Mouse (Mus musculus): ENCODE data around the gene Asgr1.
"Not testable (repeated sequence)": the region's sequence is repeated elsewhere in the genome, so short reads cannot be mapped to it uniquely, and the experiment has no call there.

Gene Asgr1

DNA sequence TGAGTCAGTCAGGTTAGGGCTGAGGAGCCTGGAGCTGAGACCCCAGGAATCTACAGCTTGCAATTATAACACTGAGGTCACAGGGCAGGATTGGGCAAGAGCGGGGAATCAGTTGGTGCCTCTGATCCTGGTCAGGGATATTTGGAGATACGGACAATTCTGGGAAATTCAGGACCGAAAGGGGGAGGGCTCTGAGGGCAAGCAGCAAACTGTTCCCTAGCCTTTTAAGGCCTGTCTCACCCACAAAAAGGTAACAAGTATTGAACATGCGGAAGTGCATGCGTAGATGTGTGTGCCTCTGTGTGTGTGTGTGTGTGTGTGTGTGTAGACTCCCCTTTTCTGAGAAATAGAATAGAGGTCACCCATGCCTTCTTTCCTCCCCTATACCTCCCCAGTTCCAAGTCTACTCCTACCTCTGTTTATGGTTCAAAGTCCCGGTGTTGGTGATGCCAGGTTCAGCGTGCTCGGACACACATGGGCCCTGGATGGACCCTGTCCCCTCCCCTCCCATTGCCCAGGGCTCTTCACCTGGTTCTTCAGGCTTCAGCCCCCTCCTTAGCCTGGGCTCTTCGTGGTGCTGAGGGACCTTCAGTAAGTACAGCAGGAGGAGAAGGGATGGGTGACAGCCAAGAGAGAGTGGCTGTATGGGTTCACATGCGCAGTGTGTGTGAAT lies at the start of gene Asgr1:
Asgr1 (plus strand) TSS at position 188 of the 673 bp plus-strand sequence.
- no peak for DNase-seq (ENCODE audit: low read depth, low spot score)

DNA sequence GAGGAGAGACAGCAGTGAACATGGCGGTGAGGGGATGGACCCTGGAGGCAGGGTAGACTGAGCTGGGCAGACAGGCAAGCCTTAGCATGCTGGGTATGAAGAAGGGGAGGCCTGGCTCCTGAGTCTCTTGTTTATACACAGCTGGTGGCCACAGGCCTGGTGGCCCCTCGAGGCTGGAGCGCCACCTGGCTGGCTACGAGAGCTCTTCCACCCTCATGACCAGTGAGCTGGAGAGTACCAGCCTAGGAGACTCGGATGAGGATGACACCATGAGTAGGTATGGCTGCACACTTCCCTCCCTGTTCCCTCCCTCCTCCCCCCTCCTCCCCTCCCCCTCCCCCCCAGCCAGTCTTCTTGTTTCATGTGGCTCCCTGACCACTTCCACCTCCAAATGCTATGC lies 48.4 kb upstream of the Asgr1 start:
- no peak for DNase-seq (ENCODE audit: low read depth, low spot score)

DNA sequence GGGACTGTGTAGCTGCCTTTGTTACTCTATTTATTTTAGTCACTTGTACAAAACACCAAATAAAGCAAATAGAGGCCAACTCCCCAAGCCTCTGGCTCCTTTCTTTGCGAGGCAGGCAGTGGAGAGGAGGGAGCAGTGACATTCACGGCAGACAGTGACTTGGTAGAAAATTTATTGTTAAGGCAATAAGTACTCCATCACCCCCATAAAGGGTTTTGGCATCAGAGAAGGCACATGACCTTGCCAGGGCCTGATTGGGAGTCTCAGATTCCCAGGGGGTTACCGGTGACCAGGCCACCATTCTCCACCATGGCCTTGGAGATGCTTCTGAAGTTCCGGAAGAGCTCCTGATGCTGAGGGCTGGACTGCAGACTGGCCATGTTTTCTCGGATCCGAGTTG lies 43.9 kb upstream of the Asgr1 start:
- DNase-seq (ENCODE audit: low read depth, low spot score), result no peak

DNA sequence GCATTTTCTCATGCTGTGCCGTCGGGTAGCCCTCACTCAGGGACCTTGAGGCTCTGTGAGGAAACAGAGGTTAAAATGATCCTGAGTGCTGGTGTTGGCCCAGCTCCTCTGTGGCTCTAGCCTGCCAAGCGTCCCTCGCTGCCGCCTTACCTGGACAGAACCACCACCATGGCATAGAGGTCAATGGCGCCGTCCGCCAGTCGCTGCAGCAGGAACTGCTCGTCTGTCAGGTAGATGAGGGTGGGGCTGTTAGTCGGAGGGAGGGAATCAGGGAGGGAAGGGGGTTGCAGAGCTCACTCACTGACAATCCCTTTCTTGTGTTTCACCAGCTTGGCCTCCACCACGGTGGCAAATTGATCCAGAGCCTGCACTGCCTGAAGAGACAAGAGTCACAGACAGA lies 43.3 kb upstream of the Asgr1 start:
- no peak for DNase-seq (ENCODE audit: low read depth, low spot score)

DNA sequence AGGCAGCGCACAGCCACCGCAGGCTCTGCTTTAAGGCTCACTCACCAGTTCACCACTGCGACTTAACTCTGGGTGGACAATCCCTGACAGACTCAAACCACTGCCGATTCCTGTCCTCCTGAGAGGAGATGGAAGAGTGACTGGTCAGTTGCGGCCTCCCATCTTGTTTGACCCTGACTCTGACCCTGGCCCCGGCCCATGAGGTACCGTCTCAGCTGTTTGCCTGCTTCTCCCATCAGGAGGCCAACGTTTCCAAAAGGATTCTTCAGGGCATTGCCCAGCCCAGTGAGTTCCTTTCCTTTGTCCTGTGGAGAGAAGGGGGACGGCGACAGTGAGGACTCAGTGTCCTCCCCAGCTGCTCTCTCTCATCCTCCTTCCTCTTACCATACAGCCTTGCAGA lies 42.9 kb upstream of the Asgr1 start:
- DNase-seq (ENCODE audit: low read depth, low spot score), result no peak

DNA sequence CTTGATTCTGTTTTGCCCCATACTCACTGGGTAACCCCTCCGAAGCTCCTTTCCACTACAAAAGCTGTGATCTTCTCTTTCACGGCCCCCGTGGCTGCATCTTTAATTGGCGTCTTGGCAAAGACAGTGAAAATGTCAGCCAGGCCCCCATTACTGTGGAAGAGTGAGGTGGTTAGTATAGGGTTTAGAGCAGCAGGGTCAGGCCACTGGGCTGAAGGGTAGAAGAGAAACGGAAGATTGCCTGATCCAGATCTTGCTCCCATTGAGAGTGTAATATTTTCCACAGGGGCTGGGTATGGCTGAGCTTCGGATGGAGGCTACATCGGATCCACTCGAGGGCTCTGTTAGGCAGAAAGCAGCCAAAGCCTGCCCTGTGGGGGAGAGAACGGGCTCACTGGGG lies 41.0 kb upstream of the Asgr1 start:
- DNase-seq (ENCODE audit: low read depth, low spot score), result no peak

DNA sequence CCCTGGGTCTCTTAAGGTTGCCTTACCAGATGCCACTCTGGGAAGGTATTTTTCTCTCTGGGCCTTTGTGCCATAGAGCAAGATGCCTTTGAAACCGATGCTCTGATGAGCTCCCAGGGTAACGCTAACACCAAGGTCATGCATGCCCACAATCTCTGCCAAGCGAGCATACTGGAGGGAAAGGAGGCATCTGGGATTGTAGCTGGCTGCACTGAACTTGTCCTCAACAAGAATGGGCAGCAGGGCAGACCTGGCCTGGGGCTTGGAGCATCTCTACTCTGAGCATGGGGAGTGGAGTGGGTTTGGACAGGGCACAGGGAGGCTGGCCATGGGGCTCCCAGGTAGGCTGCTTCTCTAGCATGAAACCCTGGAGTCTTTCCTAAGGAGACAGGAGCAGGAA lies 40.5 kb upstream of the Asgr1 start:
- no peak for DNase-seq (ENCODE audit: low read depth, low spot score)

DNA sequence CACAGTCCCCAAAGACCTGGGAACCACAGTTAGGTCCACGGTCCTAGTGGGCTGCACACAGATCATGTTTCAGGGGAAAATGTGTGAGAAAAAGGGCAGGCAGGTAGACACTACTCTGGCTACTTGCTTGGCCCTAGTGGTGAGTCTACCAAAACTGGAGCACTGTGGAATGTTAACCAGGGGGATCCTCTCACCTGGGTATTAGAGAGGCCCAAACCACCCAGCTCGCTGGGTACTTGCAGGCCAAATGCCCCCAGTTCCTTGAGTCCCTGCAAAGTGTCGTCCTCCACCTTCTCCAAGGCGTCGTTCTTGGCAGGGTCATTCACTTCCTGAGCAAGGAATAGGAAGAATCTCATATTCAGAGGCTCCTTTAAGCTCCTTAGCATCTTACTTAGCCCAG lies 39.8 kb upstream of the Asgr1 start:
- DNase-seq (ENCODE audit: low read depth, low spot score), result no peak

DNA sequence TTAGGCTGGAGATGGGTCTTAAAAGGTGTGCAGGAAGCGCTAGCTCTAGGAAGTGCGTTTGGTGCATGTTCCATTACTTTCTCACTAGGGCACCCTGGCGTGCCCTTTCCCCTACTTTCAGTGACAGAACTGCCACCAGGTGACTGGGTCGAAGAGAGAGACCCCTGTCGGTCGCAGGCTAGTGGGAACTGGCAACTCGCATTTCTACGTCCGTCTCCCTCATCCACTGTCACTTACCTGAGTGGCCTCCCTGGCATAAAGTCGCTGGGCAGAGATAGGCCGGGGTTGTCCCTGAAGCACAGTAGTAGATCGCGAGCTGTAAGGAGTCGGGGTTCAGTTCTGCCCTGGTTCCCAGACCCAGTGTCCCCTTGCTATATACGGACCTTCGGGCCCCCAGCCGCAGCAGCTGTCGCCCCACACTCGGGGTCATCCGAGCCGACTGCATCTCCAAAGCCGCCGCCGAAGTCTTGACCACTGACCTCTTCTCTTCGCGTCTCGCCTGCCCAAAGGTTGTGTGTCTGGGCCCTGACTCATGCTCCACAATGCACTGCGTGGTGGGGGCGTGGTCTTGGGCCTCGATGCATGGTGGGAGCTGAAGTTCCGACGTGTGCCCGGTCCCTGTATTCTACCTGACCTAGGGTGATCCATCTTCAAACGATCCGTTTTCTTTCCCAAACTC lies 38.9 kb upstream of the Asgr1 start, which contains the start of gene Acadvl:
Acadvl (minus strand) TSS at position 532 of the 679 bp plus-strand sequence.
- DNase-seq (ENCODE audit: low read depth, low spot score), result peak; percentile 91

DNA sequence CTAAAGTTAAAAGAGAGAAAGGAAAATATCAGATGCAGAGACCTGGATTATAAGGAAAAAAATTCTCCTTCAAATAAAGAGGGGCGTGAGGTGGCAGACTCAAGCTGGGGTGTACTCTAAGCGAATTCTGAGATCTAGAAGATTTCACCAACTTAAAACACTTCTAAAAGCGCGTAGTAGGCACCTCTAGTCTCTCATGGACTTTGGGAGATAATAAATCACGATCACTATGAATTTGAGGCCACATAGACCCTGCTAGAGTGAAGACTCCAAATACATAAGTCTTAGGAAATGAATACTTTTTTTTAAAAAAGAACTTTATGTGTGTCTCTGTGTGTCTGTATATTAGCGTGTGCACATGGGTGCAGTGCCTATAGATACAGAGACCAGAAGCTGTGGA lies 38.2 kb upstream of the Asgr1 start:
- DNase-seq (ENCODE audit: low read depth, low spot score), result no peak

DNA sequence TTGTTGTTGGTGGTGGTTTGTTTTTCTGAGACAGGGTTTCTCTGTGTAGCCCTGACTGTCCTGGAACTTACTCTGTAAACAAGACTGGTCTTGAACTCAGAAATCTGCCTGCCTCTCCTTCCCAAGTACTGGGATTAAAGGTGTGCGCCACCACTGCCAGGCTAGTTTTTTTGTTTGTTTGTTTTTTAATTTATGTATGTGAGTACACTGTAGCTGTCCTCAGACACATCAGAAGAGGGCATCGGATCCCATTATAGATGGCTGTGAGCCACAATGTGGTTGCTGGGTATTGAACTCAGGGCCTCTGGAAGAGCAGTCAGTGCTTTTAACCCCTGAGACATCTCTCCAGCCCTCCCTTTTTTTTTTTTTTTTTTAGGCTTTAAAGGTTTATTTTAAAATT lies 37.7 kb upstream of the Asgr1 start:
- DNase-seq (ENCODE audit: low read depth, low spot score), result not testable (repeated sequence)

DNA sequence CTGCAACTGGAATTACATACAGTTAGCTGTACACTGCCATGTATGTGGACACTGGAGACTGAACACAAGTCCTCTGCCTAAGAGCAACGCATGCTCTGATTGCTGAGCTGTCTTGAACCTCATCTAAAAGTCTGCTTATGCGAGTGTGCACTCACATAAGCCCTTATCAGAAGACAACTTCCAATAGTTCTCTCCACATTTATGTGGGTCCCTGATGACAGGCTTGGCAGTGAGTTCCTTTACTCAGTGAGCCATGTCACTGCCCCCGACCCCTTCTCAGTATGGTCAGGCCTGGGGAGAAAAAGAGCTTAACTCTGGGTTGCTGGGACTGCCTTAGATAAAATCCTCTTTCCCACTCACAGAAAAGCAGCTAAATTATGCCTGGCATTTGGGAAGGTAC lies 37.2 kb upstream of the Asgr1 start, which contains the start of gene Dlg4:
Dlg4 (plus strand) TSS at position 274 of the 400 bp plus-strand sequence.
- DNase-seq (ENCODE audit: low read depth, low spot score), result no peak

DNA sequence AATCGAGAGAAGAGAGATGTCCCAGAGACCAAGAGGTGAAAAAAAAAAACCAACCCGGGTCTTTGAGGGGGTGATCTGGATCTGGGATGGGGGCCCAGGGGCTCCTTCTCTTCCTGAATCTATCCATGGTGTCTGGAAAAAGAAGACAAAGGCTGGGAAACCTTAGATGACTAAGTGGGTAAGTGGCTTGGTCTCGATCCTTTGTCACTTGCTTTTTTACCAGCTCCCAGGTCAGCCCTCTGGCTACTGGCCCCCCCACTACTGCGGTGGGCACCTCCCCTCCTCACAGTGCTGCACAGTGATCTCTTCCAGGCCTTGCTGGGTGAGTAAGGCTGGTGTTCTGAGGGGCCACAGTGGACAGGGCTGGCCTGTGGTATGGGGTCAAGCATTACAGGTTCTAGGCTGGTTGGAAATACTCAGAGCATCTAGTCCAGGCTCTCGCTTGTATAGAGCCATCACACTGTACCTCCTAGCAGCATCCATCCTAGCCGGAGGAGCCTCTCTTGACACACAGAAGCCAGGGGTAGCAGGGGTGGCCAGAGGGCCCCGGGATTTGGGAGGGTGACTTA lies 36.6 kb upstream of the Asgr1 start:
- DNase-seq (ENCODE audit: low read depth, low spot score), result no peak

DNA sequence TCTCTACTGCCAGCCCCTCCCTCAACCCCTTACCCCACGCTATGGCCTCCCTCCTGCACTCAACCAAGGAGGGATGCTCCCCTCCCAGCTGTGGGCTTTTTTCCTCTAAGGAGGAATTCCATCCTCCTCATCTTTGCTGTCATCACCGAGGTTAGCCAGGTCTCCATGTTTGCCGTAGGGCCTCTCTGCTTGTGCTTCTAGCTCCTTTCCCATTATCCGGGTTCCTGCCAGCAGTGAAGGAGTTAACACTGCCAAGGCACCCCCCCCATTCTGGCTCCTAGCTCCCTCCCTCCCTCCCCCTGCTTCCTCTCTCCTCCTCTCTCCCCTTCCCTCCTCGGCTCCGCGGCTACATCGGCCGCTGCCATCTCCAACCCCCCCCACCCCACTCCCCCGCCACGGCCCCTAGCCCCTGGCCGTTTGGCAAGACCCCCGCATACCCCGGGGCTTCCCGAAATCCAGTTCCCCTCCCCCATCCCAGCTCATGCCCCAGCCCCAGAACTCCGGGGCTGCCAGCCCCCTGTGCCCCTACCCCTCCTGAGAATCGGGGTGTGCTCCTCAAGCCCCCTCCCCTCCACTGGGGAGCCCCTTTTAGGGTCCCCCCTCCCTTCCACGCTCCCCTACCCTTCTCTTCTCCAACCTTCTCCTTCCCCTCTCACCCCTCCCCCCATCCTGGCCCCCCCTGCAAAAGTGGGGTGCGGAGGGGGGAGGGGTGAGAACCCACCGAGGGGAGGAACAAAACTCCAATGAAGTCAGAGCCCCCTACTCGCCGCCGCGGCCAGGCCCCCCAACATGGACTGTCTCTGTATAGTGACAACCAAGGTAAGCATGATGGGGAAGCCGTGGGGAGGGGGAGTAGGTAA lies 35.5 kb upstream of the Asgr1 start:
- peak; percentile 75 for DNase-seq (ENCODE audit: low read depth, low spot score)

DNA sequence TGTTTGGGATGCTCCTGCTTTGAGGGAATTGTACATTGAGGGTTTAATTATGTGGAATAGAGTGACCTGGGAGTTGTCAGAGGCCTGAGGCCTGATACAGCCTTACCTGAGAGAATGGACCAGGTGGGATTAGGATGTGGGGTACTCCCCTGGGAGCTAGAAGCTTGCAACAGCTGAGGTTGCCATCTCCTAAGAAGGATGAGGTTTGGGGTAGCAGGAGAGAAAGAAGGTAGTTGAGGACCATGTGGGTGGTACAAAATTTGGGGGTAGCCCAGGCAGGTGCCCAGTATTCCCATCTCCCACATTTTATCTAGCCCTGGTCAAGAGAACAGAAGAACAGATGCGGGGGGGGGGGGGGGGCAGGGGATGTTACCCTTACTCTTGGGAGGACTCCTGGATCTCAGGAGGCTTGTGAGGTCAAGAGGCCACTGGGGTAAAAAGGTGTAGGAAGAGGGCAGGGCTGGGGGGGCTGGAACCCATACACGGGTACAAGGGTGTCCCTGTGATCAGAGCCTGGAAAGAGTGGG lies 34.3 kb upstream of the Asgr1 start:
- DNase-seq (ENCODE audit: low read depth, low spot score), result no peak

DNA sequence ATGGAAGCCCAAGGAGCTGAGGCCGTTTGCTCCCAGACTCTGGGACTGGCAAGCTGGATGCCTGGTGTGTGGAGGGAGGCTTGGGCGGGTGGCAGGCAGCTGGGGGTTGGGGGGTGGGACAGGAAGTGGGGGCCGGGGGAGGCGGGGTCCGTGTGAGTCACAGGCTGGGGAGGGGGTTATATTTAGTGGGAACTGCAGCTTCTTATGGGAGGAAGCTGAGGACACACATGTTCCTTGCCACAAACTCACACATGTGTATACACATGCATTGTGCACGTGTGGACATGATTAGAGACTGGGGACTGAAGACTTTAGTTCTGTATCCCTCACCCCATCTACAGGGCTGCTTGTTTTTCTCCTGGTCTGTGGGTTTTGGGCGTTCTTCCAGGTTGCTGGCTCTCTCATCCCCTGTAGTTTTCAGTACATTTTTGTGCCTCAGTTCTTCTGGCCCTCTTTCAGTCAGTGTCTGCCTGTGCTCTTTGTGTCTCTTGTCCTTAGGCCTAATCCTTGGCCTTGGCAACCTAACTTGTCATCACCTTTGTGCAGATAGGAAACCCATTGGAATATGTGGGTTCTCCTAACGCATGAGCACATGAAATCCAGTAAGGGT lies 33.8 kb upstream of the Asgr1 start:
- peak; percentile 68 for DNase-seq (ENCODE audit: low read depth, low spot score)

DNA sequence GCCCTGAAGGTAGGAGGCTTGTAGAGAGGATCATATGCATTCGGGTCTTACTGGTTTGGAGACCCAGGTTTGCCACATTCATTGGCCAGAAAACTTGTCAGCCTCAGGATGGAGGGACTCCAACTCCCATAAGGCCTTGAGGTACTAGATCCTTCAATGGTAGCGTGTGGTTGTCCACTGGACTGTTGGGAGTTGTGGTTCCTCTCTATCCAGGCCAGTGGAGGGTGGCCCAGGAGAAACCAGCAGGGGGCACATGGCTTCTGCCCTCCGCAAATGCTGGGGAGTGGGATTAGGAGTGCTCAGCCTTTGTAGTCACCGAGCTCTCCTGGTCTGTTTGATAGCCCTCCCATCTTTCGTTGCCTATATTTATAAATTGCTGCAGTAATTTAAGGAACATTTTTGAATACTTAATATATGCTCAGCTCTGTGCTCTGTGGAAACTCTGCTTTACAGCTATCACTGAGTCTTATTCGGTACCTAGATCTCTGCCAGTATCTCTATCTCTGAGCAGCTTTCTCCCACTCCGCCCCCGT lies 33.1 kb upstream of the Asgr1 start:
- peak; percentile 96 for DNase-seq (ENCODE audit: low read depth, low spot score)

DNA sequence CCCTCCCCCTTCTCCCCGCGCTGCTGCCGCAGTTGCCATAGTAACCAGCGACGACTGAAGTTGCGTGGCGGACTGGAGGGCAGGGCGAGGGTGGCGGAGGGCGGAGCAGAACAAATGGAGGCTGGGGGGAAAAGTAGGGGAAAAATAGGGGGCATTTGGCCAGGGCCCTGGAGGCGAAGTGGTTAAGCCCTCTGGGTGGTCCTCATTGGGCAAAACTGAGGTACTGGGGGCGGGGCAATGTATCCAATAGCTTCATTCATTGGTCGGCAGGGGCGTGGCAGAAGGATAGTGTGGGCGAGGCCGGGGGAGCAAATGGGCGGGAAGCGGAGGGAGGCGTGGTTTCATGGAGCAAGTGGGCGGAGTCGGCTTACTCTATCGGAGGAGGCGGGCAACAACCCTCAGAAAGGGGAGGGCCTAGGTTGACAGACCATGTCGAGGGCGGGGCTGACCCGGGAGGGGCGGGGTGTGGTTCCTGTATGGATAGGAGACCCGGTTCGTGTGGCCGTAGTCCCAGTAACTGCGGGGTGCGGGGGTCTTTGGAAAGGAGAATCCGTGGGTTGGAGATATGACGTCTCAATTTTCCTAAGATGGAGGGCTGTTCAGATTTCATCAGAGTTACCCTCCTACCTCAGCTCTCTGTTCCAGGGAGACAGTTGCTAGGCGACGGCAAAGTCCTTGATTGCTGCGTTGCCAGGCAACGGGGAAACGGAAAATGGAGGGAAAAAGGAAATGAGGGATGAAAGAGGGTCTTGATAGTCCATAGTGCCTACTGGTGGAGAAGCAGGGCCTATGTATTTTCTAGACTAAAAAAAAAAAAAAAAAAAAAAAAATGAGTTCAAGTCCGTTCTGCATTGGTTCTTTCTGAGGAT lies 32.4 kb upstream of the Asgr1 start:
- DNase-seq (ENCODE audit: low read depth, low spot score), result peak; percentile 96

DNA sequence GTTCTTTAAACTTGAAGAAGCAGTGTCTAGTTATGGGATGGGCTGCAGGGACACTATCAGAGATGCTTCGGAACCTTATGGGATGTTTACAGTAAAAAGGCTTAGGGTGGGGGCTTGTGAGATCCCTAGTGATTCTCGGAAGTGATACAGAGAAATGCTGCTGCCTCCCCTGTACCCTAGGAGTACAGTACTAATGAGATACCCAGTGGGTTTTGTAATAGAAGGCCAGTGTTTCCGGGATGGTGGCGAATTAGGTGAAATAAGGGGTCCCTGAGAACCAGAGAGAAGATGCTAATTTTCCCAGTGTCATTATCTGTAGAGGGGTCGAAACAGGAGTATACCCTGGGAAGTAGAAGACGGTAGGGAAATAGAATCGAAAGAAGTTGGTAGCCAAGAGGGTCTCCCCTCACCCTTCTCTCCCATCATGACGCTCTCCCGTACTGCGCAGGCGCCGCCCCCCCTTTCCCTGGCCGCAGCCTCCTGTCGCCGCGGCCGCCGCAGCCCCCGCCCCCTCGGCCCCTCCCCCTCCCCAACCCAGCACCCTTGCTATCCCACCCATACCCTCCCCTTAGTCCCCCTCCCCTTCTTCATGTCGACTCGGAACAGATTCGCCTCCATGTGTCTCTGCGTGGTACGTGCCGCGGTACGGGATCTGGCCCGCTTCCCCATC lies 30.3 kb upstream of the Asgr1 start:
- DNase-seq (ENCODE audit: low read depth, low spot score), result no peak

DNA sequence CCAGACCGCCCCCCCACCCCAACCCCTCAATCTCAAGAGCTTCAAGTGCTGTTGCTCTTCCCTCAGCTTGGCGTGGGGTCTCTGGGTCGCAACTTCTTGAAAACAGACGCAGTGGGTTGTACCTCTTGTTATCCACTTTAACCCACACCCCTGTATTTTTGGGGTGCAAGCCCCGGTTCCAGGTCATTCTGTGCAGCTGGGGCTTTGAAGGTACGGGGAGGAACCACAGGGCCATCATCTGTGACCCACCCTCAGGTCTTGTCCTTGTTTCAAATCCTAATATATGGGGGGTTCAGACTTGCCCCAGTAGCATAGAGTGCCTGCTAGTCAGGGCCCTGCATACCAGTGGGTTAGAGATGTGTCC lies 29.8 kb upstream of the Asgr1 start:
- no peak for DNase-seq (ENCODE audit: low read depth, low spot score)

Data from 3T3-L1 (cell line).